Mouse (Mus musculus): ENCODE results near the gene Tekt3.

Gene Tekt3

DNA sequence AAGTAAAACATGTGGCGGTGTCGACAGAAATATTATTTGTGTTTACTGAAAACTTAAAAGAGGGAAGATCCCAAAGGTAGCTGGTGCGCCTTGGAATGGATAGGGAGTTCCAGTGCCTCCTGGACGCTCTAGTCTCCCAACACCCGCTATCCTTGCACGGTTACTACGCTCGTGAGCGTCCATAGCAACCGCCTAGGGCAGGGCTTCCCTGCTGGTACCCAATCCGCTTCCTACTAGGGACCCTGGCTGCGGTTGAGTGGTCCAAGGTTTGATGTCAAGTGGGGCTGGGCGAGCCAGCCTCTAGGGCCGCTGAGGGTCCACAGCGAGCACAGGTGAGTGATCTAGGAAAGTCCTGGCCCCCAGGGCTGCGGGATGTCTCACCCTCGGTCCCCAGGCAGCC is at the start of gene Tekt3:
TSS of gene Tekt3 (plus strand) at position 209 of the 400 bp plus-strand sequence.
- no peak for DNase-seq (ENCODE audit: low spot score in 2 of 2)

DNA sequence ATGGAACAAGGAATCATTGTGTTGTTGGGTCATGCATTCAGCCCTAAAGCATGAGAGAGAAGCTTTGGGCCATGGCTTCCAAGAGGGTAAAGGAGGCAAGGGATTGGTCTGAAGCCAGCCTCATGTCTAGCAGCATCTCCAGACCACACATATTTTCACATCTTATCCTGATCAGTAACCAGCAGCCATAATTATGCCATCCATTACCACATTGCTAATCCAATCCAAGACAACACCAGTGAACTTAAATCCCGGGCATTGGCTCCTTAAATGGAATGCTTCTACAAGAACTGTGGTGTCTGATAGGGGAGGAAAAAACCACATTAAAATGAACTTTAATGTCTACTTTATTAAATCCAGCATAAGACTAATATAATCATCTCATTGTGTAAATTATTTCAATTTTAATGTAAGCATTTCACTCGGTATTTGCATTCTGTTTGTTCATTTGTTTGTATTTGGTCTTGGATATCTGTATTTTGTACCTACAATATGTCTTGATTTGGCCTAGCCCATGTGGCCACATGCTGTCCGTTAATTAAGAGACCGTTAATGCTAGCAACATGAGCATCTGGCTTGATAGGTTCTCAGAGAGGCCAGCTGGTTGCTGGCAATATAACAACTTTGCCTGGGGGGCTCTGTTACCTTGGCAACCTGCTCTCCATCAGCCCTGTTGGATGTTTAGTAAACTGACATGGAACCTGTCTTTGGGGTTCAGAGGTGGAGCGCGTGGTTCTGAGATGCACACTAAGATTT is 43.9 kb upstream of the Tekt3 start:
- no peak for DNase-seq (ENCODE audit: low spot score in 2 of 2)

DNA sequence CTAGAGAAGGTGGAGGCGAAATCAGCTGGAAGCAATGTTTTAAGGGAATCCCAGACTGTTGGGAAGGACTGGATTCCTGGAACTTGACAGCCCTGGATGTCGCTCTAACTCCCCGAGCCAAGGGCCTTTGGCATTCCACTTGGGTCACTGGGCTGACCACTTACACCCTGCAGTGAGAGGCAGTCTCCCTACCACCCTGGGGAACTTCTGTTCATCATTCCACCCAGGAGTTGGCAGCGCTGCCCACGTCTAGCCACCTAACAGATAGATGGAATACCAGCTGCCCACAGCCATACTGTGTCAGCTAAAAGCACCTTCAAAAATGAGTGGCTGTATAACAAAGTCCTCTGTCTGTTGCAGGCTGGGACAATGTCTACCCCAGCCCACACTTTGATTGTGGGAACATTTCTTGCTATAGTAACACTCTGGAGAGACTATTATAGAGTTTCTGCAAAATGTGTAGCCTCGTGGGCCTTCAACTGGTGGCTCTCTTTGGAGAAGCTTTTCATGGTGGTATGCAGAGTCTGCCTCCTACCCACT is 43.3 kb upstream of the Tekt3 start:
- no peak for DNase-seq (ENCODE audit: low spot score in 2 of 2)

DNA sequence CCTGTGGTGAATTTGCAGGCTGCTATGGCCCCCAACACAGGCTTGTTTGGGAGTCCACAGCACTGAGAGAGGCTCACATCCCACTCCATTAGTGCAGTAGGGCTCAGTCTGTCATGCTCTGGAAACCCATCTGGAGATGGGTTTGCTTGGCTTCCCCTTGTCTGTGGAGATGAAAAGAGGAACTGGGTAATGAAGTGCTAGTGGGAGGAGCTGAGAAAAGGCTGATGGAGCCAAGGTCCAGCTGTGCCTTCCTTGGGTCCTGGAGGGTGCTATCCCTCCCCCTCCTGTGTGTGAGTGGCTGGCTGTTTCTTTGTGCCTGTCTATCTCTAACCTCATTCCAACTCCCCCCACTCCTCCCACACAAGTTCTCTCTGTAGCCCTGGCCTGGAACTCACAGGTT is 40.8 kb upstream of the Tekt3 start:
- DNase-seq (ENCODE audit: low spot score in 2 of 2): no peak

DNA sequence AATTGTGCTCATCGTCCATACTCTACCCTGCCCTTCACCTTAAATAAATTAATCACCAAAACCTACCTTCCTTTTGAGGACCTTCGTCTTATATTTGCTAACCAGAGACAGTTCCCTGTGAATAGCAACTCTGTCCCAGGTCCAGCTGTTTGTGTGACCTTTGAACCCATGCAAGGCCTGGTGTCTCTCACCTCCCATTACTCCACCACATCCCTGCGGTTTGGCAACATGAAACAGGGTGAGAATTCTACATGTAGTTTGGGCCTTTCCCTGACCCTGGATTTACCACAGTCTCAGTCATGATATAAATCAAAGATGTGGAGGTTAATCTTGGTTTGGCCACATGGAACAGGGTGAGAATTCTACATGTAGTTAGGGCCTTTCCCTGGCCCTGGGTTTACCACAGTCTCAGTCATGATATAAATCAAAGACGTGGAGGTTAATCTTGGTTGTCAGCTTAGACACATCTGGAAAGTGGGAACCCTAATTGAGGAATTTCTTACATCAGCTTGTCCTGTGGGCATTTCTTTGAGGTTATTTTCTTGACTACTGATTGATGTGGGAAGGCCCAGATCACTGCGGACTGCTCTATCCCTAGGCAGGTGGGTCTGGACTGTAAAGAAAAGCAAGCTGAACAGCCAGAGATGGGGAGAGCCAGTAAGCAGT is 40.2 kb upstream of the Tekt3 start:
- no peak for DNase-seq (ENCODE audit: low spot score in 2 of 2)

DNA sequence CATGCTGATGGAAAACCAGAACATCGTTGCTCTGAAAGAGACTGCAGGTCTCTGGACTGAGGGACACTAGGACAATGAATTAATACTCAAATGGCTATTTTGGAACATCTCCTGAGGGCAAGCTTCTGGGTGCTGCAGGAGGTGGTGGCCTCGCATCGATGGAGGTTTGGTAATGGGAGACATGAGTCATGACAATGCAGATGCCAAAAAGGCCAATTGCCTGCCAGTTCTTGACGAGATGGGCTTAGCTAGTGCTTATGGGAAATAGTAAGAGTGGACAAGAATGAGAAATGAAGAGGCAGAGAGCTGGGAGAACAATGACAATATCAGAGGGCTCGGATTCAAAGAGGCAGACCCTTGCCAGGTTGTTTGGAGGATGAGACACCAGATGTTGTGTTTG is 38.0 kb upstream of the Tekt3 start:
- no peak for DNase-seq (ENCODE audit: low spot score in 2 of 2)

DNA sequence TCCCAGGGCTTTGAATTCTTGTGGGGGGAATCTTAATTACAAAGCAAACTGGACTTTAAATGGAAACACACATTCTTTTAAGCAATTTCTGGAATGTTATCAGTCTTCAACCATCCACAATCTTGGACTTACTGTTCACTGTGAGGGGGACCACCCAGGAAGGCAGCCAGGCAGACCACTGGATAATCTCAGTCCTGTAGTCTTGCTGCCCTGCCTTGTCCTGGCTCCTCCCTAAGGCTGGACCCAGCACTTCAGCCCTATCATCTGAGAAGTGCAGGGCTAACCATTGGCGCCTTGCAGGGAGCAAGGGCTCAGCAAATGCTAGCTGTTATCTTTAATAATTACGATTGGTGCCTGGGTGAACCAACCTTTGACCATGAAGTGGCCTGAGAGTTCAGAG is 37.3 kb upstream of the Tekt3 start:
- DNase-seq (ENCODE audit: low spot score in 2 of 2): no peak

DNA sequence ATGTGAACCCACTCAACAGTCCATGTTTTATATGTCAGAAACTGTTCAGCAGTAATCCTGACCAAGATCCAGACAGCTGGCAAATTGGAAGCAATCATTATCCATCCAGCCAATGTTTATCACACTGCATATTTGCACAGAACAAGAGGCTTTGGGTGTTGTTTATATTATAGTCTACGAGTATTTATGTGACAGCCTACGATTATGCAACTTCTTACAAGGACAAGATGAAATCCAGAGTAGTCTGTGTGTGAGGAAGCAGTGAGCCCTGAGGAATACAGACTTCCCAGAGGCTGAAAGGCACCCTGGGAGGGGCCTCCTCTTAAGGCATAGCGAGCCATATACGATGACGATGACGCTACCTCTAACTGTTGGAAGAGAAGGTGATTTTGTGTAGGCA is 36.0 kb upstream of the Tekt3 start:
- DNase-seq (ENCODE audit: low spot score in 2 of 2): no peak

DNA sequence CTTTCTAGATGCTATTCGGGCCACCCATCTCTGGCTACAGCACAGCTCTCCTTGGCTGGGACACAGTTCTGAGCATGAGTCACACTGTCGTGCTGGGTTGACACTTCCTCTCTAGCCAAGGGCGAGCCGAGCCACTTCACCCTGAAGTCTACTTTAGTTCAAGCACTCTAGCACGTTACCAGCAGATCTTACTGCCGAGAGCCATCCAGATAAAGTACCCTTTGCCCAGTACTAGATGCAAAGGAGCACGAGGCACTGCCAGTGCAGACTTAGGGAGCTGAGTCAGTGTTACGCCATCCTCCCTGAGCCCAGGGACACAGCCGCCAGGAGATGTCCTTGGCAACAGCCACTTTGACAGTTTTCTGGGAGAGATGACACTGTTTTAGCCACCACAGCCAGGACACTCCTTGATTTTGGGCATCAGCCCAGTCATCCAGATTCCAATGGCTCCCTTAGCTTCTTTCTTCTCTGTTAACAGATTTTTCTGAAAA is 34.8 kb upstream of the Tekt3 start:
- DNase-seq (ENCODE audit: low spot score in 2 of 2): no peak

DNA sequence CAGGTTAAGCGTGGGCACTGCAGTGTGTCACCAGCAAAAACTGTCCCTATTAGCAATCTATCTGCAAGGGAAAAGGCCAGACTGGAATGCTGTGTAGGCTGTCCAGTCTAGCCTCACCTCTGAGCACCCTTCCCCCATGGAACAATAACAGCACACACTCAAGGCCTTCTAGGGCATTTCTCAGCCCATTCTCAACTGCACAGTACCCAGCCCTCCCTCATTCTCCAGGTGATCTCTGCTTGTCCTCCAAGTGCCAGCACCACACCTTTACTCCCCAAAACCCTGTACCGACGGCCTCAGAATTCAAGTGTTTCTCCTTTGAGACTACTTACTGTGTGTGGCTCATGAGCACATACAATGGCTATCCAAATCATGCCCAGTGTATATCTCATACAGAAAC is 33.3 kb upstream of the Tekt3 start:
- no peak for DNase-seq (ENCODE audit: low spot score in 2 of 2)

DNA sequence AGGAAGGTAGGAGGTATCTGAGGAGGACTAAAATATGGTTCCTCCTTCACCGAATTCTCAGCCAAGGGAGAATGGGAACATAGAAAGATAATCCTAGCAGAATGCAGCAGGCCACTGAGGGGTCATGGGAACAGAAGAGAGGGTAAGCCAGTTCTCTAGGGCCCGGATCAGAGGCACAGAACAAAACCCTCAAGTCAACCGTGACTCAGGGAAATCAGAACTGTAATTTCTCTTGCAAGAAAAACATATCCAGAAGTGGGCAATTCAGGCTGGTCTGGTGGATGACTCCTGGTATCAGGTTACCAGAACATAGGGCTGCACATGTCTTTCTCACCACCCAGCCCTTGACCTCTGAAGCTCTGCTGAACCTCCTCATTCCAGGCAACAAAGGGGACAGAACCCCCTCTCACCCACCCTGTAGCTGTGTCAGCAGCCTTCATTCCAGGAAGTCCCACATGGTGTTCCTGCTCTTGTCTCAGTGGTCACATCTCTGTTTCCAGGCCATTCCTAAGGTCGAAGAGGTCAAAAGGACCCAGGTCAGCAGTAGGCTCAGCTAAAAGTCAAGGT is 32.2 kb upstream of the Tekt3 start:
- no peak for DNase-seq (ENCODE audit: low spot score in 2 of 2)

DNA sequence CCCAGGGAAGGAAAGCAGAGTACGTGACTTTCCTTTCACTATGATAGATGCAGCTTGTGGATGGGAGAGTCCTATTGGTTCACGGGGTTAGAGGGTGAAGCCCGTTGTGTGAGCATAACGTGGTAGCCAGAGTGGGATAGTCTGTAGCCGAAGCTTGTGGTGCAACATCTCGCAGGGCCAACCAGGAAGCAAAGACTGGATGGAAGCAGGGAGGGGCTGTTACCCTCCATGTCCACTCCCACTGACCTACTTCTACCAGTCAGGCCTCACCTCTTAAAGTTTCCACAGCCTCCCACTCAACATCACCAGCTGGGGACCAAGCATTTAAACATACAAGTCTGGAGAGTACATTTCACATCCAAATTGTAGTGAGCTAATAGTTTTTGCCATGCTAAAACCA is 31.7 kb upstream of the Tekt3 start:
- no peak for DNase-seq (ENCODE audit: low spot score in 2 of 2)

DNA sequence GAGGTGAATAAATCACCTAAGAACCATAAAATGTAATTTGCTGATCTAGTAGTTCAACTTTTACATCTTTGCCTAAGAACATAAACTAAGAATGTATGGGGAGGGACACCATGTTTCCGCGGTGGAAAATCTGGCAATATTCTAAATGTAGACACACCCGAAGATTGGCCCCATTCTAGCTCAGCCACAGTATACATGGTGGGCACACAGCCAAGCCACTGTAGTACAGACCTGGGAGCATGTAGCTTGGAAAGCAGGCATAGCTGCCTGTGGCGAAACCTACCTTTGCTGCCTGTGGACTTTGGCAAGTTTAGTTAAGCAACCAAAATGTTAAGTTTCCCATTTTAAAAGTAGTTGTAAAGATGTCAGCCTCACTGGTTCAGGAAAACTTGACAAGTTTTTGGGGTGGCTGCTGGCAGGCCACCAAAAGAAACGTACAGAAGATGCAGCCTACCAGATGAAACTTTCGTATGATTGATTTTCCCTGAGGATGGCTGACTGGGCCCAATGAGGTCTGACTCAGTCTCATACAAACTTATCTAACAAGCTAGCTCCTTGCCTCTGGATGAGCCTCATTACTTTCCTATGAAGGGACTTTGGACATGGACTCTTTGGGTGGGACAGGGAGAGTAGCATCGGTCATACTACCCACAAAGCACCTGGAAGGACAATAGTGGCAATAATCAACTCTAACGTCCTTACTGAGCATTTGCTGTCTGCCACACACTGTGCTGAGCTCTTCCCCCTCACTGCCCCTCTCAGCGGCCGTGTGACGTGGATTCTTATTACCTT is 25.8 kb upstream of the Tekt3 start:
- no peak for DNase-seq (ENCODE audit: low spot score in 2 of 2)

DNA sequence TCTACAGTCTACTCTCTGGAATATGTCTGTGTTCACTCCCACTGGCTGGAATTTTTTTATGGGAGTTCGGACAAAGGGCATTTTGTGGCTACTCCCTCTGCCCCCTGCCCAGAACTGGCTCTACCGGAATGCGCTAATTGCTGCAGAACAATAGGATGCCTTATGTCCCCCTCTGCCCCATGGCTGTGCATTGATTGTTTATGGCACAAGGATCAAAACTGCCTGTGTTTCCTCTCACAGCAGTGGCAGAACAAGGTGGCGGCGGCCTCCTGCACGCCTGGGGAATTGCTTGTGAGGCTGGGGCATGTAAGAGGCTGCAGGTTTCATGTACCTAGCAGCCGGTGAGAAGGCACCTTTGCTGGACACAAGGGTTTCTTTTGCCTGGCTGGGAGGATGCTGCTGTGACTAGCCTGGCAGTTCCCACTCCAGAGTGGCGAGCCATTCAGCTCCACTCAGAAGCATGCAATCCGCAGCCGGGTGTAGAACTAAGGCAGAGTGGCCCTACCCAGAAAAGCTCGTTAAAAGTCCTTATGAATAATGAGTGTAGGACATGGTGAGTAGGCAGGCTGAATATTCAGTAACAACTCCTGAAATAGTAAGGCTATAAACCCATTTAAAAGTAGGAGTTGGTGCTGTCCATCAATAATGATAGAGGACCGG is 21.3 kb upstream of the Tekt3 start:
- DNase-seq (ENCODE audit: low spot score in 2 of 2): no peak

DNA sequence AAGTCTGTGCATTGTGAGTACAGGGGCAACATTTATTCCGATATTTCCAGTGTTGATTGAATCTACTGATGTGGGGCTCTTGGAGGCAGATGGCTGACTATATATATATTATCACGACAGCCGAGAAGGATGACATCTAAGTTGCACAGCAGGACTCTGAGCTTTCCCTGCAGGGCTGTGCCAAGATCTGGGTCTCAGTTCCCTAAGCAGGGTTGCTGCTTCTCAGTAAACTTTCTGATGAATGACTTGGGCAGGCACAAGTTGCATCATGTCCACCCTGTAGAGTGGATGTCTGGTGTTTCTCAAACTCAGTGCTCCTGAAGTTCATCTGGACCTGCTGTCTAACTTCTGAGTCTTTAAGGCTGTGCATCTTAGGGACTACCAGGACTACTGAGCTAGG is 15.7 kb upstream of the Tekt3 start:
- DNase-seq (ENCODE audit: low spot score in 2 of 2): no peak

DNA sequence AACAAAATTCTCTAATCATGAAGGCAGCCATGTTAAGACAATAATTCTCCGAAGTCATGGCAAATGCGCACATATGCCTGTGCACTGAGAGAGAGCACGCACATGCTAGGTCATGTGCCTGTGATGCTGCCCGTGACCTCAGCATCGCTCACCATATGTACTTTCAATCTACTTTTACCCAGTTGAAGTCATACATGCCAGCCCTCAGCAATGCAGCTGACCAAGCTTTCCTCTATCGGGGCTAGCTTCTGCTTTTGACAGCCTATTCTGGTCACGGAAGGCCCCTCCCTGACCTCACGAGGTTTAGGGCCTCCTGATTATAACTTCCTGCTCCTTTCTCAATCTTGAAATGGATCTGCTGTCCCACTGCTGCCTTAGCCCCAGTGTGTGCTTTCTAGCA is 15.1 kb upstream of the Tekt3 start:
- DNase-seq (ENCODE audit: low spot score in 2 of 2): peak in 1 of 2 experiments; percentile 39

DNA sequence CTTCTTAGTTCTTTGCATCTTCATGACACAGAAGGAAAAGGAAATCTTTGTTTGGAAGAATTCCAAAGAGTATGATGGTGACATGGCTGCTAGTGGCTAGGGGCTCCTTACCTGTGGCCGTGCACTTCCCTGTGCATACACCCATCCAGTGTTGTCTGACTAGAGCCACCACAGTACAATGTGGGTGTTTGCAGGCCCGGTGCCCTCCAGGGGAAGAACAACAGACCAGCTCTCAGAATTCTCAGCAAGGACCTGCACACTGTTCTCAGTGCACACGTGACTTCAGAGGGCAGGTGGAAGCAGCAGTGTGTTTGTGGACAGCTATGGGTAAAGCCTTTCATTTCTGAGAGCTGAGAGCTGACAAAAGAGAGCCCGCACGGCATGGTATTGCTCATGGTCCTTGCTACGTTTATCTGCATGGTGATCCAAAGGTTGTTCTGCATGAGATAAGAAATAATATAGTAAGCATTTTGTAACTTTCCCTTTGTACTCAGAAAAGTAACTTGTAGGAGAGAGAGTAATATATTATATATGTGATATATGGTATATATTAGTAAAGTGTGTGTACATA is 11.0 kb upstream of the Tekt3 start:
- DNase-seq (ENCODE audit: low spot score in 2 of 2): no peak

DNA sequence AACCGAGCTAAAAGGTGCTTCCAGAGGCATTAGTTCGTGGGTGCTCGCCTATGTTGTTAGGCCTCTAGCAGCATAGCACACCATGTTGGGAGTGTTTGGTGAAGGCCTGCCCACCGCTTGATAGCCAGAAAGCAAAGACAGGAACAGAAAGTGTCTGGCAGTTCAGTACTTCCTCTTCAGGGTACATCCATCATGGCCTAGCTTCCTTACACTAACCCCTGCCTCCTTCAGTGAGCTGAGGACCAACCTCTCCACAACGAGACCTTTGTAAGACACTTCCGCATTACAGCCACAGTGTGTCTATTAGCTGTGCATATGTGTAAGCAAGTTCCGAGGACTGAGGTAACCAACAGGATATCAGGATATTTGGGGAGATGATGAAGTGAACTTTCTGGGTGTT is 10.4 kb upstream of the Tekt3 start:
- DNase-seq (ENCODE audit: low spot score in 2 of 2): peak in 1 of 2 experiments; percentile 28

DNA sequence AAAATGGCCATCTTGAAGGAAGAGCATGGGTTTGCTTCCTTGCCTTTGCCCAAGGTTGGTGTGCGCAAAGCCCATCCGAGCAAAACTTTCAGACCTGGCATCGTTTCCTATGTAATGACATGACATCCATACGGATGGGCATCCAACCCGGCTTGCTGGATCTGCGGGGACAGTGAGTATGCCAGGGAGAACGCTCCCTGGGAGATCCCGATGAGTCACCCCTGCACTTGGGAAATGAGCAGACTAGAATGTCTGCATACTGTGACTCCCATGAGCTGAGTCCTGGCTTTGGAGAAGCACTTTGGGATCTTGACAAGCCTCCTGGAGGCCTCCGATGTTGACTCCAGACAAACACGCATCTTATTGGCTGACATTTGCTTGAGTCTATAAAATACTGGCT is 9.5 kb upstream of the Tekt3 start:
- no peak for DNase-seq (ENCODE audit: low spot score in 2 of 2)

DNA sequence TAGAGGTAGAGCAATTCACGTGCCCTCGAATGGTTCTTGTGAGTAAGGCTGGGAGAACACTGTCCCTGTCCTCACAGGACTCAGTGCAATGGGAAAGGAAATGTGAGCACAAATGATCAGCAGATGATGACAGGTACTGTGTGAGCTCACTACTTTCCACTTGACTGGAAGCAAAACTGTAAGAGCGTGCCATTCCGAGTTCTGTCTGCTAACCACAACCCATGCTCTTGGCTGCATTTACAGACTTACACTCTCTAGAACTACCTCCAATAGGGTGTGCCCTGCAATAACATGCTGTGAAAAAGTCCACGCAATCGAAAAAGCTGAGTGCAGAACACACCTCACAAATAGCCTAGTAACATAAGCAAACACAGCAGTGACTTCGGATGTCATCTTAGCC is 5.9 kb upstream of the Tekt3 start:
- DNase-seq (ENCODE audit: low spot score in 2 of 2): no peak

DNA sequence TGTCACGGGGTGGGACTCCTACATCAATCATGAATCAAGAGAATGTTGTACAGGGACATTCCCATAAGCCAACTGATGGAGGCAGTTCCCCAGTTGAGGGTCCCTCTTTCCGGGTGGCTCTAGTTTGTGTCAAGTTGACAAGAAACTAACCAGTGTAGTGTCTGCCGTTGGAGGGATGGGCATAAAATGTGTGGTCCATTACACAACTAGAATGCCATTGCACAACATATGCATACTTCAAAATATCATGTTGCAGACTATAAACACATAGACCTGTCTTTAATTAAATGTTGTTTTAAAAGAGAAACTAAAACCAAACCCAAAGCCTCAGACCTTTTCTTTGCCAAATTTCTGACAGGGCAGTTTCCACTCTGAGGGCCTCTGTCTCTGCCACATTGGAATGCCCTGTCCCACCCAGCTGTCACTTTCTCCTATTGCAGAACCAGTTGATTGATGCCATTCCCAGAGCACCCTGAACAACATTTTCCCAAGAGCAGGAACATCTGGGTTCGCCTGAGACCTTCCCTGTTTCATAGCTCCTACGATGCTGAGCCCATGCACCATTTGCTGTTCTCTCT is 3.0 kb upstream of the Tekt3 start:
- DNase-seq (ENCODE audit: low spot score in 2 of 2): no peak
